Mouse (Mus musculus): ENCODE measurements around the gene Iqcm.
"Not testable (repeated sequence)": the region's sequence is repeated elsewhere in the genome, so short reads cannot be mapped to it uniquely, and the experiment has no call there.

Iqcm gene

DNA sequence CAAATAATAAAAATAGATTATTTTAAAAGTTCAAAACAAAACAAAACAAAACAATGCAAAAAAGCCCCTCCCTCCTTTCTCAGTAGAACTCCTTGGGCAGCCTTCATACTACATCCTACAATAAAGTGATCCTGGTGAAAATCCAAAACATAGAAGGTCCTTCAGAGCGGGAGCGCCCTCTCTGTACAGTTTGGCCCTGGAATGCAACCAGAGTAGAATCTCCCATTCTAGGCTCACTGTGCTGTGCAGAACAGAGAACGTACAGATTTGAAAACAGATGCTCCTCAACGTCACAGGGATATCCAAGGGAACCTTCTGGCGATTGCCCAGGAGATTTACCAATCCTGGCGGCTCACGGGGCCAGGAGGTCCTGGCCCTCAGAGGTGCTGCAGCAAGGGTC, at the start of gene Iqcm:
Iqcm (plus strand) TSS at position 301 of the 400 bp plus-strand sequence.
- DNase-seq (ENCODE audit: low spot score): no peak

DNA sequence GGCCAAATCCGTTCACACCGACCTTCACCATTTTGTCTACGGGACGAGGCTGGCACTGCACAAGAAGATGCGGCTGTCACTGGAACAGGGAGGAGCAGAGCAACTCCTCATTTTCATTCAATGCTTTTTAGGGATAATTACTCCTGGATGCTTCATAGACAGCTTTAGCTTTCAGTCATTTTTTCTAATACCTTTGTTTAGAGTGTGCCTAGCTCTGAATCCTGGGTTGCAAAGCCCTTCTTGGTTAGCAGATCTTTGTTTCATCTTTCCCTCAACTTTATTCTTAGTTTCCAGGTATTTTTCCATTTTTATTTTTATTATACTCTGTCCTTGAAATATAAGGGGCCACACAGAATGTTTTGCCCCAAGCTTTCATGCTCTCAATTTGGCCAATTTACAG, 42.0 kb upstream of the Iqcm start, which contains the start of gene Gm10358:
Gm10358 (minus strand) TSS at position 101 of the 400 bp plus-strand sequence.
- no peak for DNase-seq (ENCODE audit: low spot score)

DNA sequence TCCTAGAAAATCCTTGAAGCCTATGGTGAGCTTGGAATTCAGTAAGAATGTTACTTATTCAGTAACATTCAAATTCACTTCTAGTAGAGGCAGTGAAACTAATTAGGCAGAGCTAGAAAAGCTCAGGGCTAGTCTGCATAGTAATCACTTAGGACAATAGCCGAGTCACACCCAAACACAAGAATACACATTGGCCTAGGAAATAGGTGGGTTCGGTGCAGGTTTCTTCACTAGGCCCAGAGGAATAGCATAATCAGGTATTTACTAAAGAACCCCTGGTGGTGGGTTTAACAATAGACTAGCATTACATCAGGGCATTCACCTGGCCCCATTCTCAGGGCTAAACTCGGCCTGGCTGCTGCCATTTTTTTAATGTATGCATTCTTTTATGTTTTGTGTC, 32.8 kb upstream of the Iqcm start:
- DNase-seq (ENCODE audit: low spot score): not testable (repeated sequence)

DNA sequence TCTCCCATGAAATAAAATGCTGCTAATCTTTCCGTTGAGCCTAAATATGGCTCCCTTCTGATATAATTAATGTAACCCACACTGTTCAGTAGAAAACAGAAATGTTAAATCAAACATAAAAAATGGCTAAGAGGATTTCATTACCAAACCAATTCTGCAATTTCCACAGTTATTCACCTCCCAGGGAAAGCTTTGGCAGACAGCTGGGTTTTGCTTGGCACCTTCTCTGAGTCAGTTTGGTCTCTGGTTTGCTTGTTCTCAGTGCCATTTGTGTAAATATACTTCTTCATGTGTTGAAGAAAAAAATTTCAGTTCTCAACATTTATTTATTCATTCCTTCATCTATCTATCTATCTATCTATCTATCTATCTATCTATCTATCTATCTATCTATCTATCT, 28.3 kb downstream of the Iqcm start:
- DNase-seq (ENCODE audit: low spot score): no peak

DNA sequence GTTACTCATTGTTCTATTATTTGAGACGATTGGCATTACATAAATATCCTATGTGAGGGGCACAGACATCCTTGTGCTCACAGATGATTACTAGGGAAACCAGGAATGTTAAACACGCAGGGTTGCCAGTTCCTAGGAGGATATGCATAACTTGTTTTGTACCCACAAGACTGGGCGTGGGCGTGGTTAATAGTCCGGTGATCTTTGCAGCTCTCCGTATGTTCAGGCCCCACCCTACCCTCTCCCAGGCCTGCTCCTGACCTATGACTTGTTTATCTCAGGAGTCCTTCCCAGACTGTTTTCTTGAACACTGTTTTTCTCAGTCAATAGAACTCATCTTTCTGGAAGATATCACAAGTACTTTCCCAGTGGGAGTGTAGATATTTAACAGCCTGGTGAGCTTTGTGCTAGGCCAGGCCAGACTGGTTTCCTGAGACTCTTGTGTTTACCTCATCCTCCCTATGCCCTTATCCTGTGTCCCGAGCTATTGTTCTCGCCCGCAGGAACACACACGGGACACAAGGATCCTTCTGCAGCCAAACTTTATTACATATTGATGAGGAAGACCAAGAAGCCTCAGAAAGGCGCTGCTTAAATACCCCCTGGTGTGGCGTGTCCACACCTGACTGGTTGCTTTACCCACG, 40.7 kb downstream of the Iqcm start:
- no peak for DNase-seq (ENCODE audit: low spot score)

DNA sequence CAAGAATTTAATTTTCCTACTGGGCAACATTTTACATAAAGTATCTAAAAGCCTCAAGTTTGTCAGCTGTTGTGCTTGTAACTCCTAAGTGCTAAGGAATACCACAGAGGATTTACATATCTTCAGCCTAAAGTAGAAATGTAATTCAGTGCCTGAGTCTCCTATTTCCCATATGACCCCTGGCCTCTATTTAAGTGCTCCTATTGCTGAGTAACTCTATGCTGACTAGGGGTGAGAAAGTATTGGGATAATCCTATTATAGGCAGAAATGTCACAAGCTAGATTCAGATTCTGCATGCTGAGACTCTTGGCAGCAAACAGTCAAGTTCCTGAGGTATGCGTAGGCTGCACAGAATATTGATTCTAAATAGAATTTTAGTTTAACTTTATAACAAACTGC, 60.8 kb downstream of the Iqcm start:
- DNase-seq (ENCODE audit: low spot score): no peak

DNA sequence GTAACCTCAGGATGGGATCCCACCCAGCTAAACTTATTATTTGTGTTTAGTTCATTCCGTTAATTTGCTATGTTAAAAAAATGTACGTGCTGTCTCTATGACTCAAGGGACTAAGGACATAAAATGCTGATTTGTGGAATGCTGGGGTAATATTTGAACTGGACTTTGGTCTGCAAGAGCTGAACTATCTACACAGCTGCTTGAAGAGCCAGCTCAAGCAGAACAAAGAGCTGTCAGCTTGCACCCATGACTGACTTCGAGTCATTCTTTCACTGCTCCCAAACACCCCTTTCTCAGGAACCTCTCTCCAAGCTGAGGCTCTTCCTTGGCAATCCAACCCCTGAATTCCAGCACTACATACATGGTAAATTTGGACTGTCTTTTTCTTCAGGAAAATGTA, 65.3 kb downstream of the Iqcm start:
- no peak for DNase-seq (ENCODE audit: low spot score)

DNA sequence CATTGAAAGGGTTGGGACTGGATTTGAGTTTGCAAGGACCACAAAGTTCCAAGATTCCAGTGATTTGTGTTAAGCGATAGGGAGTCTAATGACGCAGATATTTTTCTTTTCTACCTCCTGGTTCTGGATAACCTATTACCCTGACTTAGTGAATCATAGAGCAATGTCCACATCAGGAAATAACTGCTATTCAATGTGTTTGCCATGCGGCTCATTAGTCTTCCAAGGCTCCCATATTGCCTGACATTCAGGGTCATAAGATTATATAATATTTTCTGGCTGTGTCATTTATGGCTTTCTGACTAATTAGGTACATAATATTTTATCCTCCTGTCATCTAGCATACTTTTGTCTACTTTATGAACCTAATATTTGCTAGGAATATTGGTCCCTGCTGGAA, 100.8 kb downstream of the Iqcm start:
- no peak for DNase-seq (ENCODE audit: low spot score)

DNA sequence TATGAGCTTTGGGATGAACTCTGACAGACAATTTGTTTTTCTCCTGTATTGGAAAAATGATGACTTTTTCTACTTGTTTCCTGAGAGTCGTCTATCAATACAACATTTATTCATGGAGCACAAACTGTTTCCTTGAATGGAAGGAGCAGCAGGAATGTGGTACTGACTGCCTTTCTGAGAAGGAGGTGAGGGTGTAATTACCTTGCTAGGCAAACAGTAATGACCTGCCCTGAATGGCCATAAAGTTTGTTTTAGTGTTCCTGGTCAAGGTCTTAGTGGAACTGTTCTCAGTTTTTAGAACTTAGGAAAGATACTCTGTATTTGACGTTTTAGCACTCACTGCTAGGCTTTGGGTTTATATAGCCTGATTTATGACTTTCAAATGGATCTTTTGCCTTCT, 147.8 kb downstream of the Iqcm start:
- DNase-seq (ENCODE audit: low spot score): no peak

DNA sequence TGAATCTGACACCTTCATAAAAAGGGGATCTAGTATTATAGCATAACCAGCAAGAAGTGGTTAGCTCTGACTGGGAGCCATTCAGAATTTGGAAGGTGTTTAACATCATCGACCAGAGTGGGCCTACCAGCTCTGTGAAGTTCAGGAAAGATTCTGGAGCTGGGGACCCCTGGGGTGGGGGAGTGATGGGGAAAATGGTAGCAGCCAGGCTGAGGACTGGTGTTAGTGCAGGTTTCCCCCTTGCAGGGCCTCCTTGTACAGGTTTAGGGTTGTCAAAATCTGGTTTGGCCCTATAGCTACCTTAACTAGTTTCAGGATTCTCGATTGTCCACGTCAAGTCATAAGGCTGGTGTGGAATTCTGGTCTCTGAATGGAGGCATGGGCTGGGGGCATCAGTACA, 194.5 kb downstream of the Iqcm start:
- no peak for DNase-seq (ENCODE audit: low spot score)

DNA sequence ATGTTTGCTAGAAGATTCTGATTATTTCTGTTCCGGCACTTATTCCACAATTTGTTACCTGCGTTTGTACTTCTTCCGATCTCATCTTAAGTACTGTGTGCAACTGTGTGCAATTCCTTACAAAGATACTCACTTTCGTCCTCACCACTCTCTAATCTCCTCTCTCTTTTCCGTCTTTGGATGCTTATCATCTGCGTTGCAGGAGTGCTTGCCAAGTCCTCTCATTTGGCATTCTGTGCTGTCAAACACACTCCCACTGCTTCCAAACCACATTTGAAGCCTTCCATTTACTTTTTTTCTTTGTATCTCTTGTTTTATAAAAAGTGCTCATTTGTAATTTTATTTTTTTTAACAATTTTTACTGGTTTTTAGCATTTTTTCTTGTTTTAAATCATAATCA, 210.8 kb downstream of the Iqcm start:
- DNase-seq (ENCODE audit: low spot score): no peak

DNA sequence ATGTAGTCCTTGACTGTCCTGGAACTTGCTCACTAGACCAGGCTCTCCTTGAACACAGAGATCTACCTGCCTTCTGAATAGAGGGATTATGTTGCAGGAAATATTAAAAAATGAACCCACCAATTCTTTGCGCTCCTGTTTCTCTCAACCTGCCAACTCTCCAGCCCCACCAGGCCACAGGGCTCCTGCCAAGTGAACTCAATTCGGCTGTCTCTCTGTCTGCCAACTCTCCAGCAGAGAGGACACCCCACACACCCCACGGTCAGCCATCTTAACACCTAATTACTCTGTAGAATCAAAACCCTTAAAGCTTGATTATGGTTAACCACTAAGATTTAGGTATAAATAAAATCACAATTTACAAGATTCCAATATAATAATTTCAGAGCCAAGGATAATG, 298.1 kb downstream of the Iqcm start:
- DNase-seq (ENCODE audit: low spot score): no peak

DNA sequence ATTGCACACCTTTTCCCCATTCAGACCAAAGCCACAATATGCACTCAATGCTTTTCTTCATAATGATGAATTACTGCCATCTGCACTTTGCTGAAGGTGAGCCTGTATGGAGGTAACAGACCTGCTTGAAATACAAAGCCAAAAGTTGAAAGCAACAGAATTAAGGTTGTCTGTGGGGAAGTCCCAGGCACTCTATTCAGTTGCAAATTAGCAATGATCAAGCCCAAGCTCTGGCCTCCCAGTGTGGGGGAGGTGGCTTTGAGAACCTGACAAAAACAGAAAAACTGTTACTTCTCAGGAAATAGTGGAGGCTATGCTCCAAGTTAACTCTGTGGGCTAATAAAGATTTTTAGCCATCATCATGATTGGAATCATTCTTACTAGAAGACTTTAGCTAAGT, 307.1 kb downstream of the Iqcm start:
- no peak for DNase-seq (ENCODE audit: low spot score)

DNA sequence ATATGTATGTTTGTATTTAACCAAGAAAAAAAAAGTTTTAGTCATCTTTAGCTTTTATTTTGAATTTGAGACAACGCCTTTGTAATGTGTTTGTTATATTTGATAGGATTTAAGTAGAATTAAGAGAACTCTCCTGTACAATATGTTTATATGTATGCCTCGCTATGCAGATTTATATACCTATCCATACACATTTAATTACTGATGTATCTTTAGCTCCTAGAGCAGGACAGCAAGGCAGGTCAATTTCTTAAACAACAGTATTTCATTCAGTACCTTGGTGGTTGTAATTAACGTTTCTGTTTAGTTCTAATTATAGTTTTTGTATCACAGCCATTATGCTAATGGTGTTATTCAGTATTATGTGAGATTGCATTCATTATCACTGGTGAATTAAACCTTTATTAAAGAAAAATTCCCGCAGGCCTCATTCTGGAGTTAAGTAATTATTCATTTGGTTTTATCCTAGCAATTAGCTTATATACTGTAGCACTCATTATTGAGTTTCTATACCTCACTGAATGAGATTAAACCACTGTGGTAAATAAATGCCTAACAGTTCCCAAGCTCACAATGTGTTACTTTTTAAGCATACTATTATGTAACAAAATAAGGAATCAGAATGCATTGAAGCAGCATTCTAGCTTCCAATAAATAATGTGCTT, 380.1 kb downstream of the Iqcm start:
- no peak for DNase-seq (ENCODE audit: low spot score)

DNA sequence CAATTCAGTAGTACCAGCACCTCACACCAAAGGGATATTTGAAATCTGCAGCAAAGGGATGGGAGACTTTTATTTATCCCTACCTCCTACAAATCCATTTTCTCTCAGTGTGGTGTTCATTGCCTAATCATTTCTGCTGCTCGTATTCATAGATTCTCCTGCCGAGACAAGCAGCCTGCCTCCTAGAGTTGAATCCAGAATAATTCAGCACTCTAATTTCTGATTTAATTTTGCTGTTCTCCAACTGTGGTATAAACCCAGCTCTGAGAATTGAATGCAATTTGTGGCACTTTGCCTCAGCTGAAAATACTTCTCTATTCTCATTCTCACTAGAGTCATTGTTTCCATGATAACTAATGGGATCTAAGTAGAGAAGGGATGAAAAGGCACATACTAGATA, 386.8 kb downstream of the Iqcm start:
- DNase-seq (ENCODE audit: low spot score): no peak

DNA sequence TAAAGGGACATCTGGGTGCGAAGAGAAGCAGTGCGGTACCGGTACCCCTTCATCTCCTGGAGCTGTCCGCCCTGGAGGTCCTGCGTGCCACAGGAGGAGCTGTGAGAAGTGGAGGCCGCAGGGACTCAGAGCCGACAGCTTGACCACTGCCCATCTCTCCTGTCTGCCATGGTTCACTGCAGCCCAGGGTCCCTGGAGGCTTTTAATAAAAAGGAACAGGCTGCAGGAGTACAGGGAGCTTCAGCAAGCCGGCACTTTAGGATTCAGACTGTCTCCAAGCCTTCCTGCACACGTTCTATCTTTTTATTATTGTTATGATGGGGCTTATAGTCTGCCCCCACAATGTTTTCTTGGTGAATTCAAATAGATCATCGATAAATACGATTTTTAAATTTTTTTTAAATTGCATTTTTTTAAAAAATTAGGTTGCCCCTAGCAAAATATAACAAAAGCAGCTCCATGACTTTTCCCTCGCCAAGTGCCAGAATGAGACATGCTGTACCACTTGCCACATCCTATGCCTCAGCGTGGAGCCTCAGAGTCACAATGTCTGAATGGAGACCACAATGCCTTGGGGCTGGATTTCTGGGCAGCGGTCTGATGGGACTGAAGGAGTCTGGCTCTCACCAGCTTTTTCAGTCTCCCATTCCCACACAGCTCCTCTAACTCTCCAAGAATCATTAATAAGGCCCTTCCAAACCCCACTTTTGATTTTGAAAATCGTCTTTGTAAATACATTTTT, 469.3 kb downstream of the Iqcm start:
- DNase-seq (ENCODE audit: low spot score): no peak

DNA sequence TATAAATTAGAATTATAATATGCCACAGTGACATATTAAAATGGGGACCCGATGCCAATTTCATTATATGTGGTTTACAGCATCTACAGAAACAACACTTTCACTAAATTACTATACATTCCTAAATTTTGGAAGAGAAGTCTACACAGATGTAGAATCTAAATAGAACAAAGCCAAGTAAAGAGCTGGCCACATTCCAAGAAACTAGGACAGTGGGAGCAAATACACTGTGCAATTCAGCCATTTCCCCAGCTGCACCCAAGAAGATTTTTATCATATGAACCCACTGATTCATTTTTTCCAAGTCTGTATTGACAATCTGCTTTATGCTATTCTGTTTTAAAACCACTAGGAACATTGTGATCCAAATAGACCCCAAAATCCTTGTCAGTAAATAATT, 500.7 kb downstream of the Iqcm start:
- DNase-seq (ENCODE audit: low spot score): no peak

DNA sequence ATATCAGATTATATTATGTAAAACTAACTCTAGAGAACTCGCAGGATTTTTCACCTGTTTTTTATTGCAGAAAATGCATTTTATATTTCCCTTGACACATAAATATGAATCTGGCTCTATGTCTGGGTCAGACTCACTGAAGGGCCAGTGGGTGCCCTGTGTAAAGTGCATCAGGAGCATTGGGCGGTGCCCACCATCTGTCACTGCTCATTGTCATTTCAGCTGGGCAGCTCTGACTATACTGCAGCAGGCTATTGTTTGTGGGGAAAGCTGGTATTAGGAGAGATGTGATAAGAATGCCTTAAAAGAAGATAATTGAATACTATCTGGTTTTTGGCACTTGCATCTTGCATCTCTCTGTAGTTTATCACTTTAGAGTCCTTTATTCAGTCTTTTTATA, 507.5 kb downstream of the Iqcm start:
- DNase-seq (ENCODE audit: low spot score): no peak

DNA sequence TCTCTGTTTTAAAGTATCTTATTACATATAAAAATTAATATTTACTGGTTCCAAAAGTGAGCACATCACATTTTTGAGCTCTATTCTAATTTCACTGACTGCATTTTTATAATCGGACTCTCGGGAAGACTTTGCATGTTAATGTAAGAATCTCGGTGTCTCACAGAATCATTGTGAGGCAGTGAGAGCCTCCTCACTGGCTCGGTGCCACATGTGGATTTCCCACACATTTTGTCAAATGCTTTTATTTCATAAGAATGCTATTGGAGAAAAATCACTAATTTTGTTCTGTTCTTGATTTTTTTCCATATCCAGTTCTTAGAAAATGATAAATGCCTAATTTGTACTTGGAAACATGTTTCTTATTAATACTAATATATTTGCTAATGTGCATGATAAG, 570.0 kb downstream of the Iqcm start:
- DNase-seq (ENCODE audit: low spot score): no peak

Measured in urinary bladder, postnatal 14 days (tissue).